Mouse (Mus musculus): ENCODE data around the gene Dpm2.

The Dpm2 gene

GRCm38 (mm10) chr2:32608778-32609435 lies 38.2 kb downstream of the Dpm2 start:
- DNase-seq (ENCODE audit: low read depth, low spot score), result no peak

DNA sequence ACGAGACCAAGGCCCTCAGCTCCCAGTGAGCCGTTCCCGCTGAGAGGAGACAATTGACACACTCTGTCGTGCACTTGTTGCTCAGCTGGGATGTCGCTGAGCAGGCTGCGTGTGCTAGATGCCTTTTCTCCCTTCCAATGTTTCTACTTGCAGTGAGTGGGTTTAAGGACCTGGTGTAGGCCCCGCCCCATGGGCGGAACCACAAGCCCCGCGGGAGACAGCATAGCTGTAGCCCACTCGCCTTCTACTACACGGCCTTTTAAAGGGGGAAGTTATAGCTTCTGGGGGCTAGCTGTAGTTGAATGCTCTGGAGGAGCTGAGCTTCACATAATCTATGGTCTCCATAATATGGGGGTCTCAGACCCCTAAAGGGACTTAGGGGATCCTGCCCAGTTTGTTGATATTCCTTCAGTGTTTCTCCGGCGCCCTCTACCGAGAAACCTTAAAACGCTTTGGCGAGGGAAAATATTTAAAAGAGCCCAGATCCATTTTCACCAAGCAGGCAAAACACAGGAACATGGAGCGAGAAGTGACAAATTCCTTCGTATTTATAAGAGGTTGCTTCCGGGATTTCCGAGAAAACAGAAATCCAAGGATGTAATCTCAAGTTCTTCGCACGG lies 40.1 kb downstream of the Dpm2 start:
- DNase-seq (ENCODE audit: low read depth, low spot score), result no peak

DNA sequence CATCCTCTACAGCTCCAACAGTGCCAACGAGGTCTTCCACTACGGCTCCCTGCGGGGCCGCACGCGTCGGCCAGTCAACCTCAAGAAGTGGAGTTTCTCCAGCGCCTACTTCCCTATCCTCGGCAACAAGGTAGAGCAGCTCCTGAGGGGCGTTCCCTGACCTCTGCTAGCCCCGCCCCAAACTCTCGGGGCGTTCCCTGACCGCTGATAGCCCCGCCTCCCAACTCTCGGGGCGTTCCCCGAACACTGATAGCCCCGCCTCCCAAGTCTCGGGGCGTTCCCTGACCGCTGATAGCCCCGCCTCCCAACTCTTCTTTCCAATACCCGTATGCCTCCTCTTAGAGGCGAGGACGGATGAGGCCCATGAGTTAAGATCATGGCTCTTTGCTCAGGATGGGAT lies 41.6 kb downstream of the Dpm2 start:
- no peak for DNase-seq (ENCODE audit: low read depth, low spot score)

DNA sequence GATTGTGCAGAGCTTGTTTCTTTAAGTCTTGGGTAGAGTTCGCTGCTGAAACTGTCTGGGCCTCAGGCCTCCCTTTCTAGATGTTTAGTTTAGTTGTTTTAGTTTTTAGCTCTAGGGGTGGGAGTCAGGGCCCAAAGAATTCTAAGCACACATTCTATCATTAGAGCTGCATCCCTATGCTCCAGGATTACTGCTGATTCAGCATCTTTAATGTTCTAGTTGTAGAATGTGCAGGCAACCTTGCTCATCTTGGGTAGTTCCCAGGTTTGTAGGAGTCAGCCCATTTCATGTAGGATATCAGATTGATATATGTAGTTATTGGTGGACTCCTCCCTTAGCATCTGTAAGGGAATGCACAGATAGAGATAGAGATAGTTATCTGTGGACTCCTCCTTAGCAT lies 46.5 kb downstream of the Dpm2 start:
- no peak for DNase-seq (ENCODE audit: low read depth, low spot score)

- no peak for DNase-seq (ENCODE audit: low read depth, low spot score)
Measured at GRCm38 (mm10) chr2:32617601-32618000, 46.9 kb downstream of the Dpm2 start.

DNA sequence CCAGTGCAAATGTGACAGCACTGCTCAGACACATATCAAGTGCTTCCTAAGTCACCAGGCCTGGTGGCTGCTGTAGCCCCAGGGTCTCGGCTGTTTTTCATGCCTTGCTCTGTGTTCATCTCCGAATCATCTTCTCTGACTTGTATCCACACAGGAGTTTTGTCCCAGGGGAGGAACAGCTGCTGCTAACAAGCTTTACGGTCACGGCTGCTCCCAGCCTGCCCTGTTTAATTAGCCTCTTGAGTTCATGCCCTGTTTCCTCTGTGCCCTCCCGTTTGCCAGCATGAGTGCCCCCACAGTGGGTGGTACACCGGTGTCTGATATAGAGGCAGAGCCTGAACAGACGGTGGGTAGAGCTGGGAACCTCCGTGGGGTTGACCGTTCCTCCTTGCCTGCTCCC lies 47.4 kb downstream of the Dpm2 start:
- no peak for DNase-seq (ENCODE audit: low read depth, low spot score)

- DNase-seq (ENCODE audit: low read depth, low spot score), result no peak
Measured at GRCm38 (mm10) chr2:32620682-32621516, 50.2 kb downstream of the Dpm2 start.

GRCm38 (mm10) chr2:32621517-32621859 lies 50.8 kb downstream of the Dpm2 start, which contains the start of gene Ak1:
Gene Ak1 (plus strand): TSS chr2:32621758.
- no peak for DNase-seq (ENCODE audit: low read depth, low spot score)
